Mouse (Mus musculus) cortical plate, adult 2 months (tissue): ENCODE results near the gene Cxcr2. TPM values are rescaled to one million over a fixed set of nuclear protein-coding genes. Genes with fewer than 3 reads are reported as not detected.
A peak's percentile ranks its signal among the peaks of the same experiment; 100 is the strongest.

Source experiments
- H3K27ac ChIP-seq: fragments of 200-500 bp; 2 replicates; pipeline ENCODE4 v1.5.1; 2012; ENCODE audit warnings: low read length, control low read depth, inconsistent platforms; ENCODE audit not compliant: insufficient read depth
- H3K4me1 ChIP-seq: fragments of 200-500 bp; 2 replicates; pipeline ENCODE4 v1.6.1; 2011; ENCODE audit warnings: low read length; ENCODE audit not compliant: control insufficient read depth, insufficient read depth
- H3K4me3 ChIP-seq: fragments of 200-500 bp; 2 replicates; pipeline ENCODE4 v1.5.1; 2011; ENCODE audit warnings: mild to moderate bottlenecking, low read length, control low read depth; ENCODE audit not compliant: insufficient read depth
- CTCF ChIP-seq: fragments of 200-500 bp; IDR thresholded peaks from 2 replicates; pipeline ENCODE4 v1.5.1; 2011; ENCODE audit warnings: mild to moderate bottlenecking, control low read depth, low read length; ENCODE audit not compliant: insufficient read depth; ENCODE audit errors: extremely low read depth
- POLR2A ChIP-seq: fragments of 200-500 bp; IDR thresholded peaks from 2 replicates; pipeline ENCODE4 v1.6.1; 2011; ENCODE audit warnings: mild to moderate bottlenecking, low read length, control low read depth; ENCODE audit not compliant: insufficient read depth; ENCODE audit errors: extremely low read depth
- polyA plus RNA-seq: library from polyadenylated mRNA; depleted of rRNA; stranded (reverse); fragments of >200 nt; gene quantifications from 2 replicates; pipeline ENCODE4 v1.2.3, GENCODE M21; 2012

The Cxcr2 gene
- polyA plus RNA-seq, 1 experiment: not detected

DNA sequence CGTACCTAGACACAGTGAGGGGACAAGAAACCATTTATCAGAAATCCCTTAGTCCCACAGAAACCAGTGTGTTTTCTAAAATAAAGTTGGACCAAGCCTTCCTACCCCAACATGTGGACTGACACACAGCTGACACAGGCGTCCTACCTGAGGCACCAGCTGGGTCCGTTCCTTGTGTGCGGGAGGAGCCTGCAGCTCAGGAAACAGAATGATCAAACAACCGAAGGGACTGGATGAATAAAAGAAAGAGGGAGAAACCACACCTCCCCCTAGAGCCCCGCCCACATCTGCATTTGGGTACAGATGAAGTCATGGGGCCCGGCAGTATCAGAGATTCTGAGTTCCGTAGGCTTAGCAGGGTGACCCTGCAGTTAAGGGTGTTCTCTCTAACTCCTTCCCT lies 40.7 kb downstream of the Cxcr2 start, which contains the start of gene Cxcr1:
Gene Cxcr1 (minus strand): TSS at position 187 of the 400 bp plus-strand sequence.
- H3K4me1 ChIP-seq: peaks cover 3% of the 10 kb centered on the region; the same call in 1 of the 2 replicates
- no peak within 1 kb of the TSS for H3K27ac ChIP-seq
- TF ChIP-seq POLR2A: no peak
- TF ChIP-seq CTCF: no peak
- no peak within 1 kb of the TSS for H3K4me3 ChIP-seq

DNA sequence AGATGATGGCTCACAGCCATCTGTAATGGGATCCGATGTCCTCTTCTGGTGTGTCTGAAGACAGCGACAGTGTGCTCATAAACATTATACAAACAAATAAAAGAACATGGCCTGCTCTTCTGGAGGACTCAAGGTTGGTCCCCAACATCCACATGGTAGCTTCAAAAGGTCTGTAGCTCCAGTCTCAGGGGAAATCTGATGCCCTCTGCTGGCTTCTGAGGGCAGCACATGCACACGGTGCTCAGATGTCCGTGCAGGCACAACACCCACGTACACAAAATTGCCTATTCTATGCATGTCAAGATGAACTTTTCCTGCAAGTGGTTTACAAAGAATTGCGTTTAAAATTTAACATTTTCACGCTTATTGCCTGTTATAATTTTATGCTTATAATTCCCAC lies 42.2 kb downstream of the Cxcr2 start:
- H3K4me3 ChIP-seq: no peak overlapping the region
- no peak overlapping the region for H3K27ac ChIP-seq
- peaks cover 3% of the 10 kb centered on the region; the same call in 1 of the 2 replicates for H3K4me1 ChIP-seq
- TF ChIP-seq POLR2A (no peak), CTCF (peak; percentile 51)

- H3K27ac ChIP-seq: no peak overlapping the region
- H3K4me1 ChIP-seq: peaks cover 3% of the 10 kb centered on the region; the same call in 1 of the 2 replicates
- TF ChIP-seq CTCF (no peak), POLR2A (no peak)
- no peak overlapping the region for H3K4me3 ChIP-seq
Observed at GRCm38 (mm10) chr1:74196621-74197419, 43.0 kb downstream of the Cxcr2 start.

DNA sequence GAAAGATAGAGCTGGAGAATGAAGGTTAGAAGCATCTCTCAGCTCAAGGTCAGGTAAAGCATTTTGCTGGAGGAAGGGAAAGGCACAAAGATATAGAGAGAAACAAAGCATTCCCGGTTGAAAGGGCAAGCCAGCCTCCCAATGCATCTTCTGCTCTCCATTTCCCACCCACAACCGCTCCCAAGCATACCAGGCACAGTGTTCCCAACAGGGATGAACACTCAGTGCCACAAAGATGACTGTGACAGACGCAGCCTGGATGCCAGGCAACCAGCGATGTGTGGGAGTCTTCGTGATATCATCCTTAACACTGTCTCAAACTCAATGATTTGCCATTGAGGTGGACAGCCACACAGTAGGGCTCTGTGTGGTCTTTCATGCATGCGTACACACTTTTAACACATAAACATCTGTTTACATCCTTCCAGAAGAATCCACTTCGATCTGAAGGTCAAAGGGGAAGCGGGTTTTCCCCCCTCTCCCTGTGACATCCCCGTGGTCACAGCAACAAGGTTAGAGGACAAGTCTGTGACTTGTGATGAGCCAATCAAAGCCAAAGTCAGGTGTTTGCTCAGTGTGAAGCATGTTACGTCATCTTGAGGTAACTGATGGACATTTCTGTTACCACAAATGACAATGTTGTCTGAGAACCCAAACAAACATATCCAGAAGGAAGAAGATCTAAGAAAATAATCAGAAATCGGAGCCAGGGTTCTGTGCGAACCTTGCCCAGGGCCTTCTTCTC lies 44.1 kb downstream of the Cxcr2 start:
- Histone ChIP-seq H3K4me1 (peaks cover 3% of the 10 kb centered on the region; the same call in 1 of the 2 replicates), H3K27ac (no peak overlapping the region; the same call in 1 of the 2 replicates)

GRCm38 (mm10) chr1:74199046-74199445 lies 45.3 kb downstream of the Cxcr2 start:
- peaks cover 3% of the 10 kb centered on the region; the same call in 1 of the 2 replicates for H3K4me1 ChIP-seq
- no peak overlapping the region for H3K4me3 ChIP-seq
- no peak for TF ChIP-seq CTCF
- no peak for TF ChIP-seq POLR2A
- H3K27ac ChIP-seq: no peak overlapping the region

More for the DNA sequence above, 44.1 kb downstream of the Cxcr2 start:
- peak; percentile 55; the same call in 1 of the 2 replicates for TF ChIP-seq POLR2A
- TF ChIP-seq CTCF: no peak
- H3K4me3 ChIP-seq: no peak overlapping the region

GRCm38 (mm10) chr1:74201048-74201844 lies 47.5 kb downstream of the Cxcr2 start:
- Histone ChIP-seq H3K4me1 (peaks cover 3% of the 10 kb centered on the region; the same call in 1 of the 2 replicates), H3K27ac (no peak overlapping the region), H3K4me3 (no peak overlapping the region)
- TF ChIP-seq POLR2A (no peak), CTCF (no peak)

DNA sequence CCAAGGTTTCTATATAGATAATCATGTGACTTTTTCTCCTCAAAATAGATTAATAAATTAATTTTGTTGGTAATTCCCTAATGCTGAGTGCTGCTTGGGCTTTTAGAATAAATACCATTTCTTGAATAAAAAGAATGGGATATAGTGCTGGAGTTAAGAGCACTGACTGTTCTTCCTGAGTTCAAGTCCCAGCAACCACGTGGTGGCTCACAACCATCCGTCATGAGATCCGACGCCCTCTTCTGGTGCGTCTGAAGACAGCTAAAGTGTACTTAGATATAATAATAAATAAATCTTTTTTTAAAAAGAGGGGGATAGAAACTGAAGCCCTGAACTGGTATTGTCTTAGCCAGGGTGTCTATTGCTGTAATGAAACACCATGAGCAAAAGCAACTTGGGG lies 49.7 kb downstream of the Cxcr2 start:
- no peak for TF ChIP-seq CTCF
- H3K4me3 ChIP-seq: no peak overlapping the region
- no peak overlapping the region for H3K27ac ChIP-seq

GRCm38 (mm10) chr1:74205881-74206280 lies 52.1 kb downstream of the Cxcr2 start:
- no peak overlapping the region for H3K27ac ChIP-seq
- peaks cover 3% of the 10 kb centered on the region; the same call in 1 of the 2 replicates for H3K4me1 ChIP-seq
- no peak overlapping the region for H3K4me3 ChIP-seq
- TF ChIP-seq POLR2A: no peak
- peak; percentile 54 for TF ChIP-seq CTCF

More for the DNA sequence above, 49.7 kb downstream of the Cxcr2 start:
- H3K4me1 ChIP-seq: peaks cover 3% of the 10 kb centered on the region; the same call in 1 of the 2 replicates

GRCm38 (mm10) chr1:74206642-74207041 lies 52.9 kb downstream of the Cxcr2 start:
- H3K4me1 ChIP-seq: peaks cover 3% of the 10 kb centered on the region; the same call in 1 of the 2 replicates
- no peak overlapping the region for H3K27ac ChIP-seq
- TF ChIP-seq CTCF (no peak), POLR2A (no peak)
- no peak overlapping the region for H3K4me3 ChIP-seq
